Mouse (Mus musculus) ES-E14 (cell line): ENCODE results near the gene Tm9sf2. TPM values are rescaled to one million over a fixed set of nuclear protein-coding genes. Genes with fewer than 3 reads are reported as not detected.

Experiments used
- DNase-seq: peaks from one replicate; pipeline ENCODE4 v3.0.0-alpha.2; 2013; ENCODE audit warnings: low read depth, low spot score
- H3K27ac ChIP-seq: 2 replicates; pipeline ENCODE4 v1.5.1; 2012; ENCODE audit warnings: low read depth, mild to moderate bottlenecking, low read length, moderate library complexity, mixed read lengths; ENCODE audit not compliant: poor library complexity, insufficient read depth, severe bottlenecking
- H3K36me3 ChIP-seq: 2 replicates; pipeline ENCODE4 v1.6.1; 2012; ENCODE audit warnings: mild to moderate bottlenecking, low read length, moderate library complexity, mixed read lengths; ENCODE audit not compliant: control insufficient read depth, poor library complexity, insufficient read depth, severe bottlenecking
- H3K4me1 ChIP-seq, 2 experiments: fragments of 150-350 bp in 1 of 2; sonication (generic) in 1 of 2; 2 replicates each; pipeline ENCODE4 v1.6.1; 2012; ENCODE audit warnings: low read length in 2 of 2, mild to moderate bottlenecking in 1 of 2, mixed read lengths in 1 of 2; ENCODE audit not compliant: control insufficient read depth in 2 of 2, insufficient read depth in 2 of 2, poor library complexity in 1 of 2
- H3K4me3 ChIP-seq, 2 experiments: fragments of 150-350 bp in 1 of 2; sonication (generic) in 1 of 2; 2 replicates each; pipeline ENCODE4 v1.5.1; 2012; ENCODE audit warnings: low read length in 2 of 2, low read depth in 1 of 2, mild to moderate bottlenecking in 1 of 2, mixed read lengths in 1 of 2; ENCODE audit not compliant: insufficient read depth in 1 of 2, poor library complexity in 1 of 2, severe bottlenecking in 1 of 2
- H3K9ac ChIP-seq: 2 replicates; pipeline ENCODE4 v1.6.1; 2012; ENCODE audit warnings: low read depth, mild to moderate bottlenecking, low read length, mixed read lengths; ENCODE audit not compliant: poor library complexity, insufficient read depth, severe bottlenecking
- H3K9me3 ChIP-seq: fragments of 150-350 bp; sonication (generic); 2 replicates; pipeline ENCODE4 v1.6.1; 2012; ENCODE audit warnings: low read depth, mild to moderate bottlenecking, low read length; ENCODE audit not compliant: control insufficient read depth, insufficient read depth
- CHD2 ChIP-seq: IDR thresholded peaks from 2 replicates; pipeline ENCODE4 v1.6.1; 2014; ENCODE audit warnings: mild to moderate bottlenecking, low read depth, low read length, inconsistent platforms
- HCFC1 ChIP-seq: IDR thresholded peaks from 2 replicates; pipeline ENCODE4 v1.6.1; 2012; ENCODE audit warnings: low read length, inconsistent platforms, borderline replicate concordance; ENCODE audit not compliant: insufficient read depth
- MAFK ChIP-seq: IDR thresholded peaks from 2 replicates; pipeline ENCODE4 v1.6.1; 2014; ENCODE audit warnings: mild to moderate bottlenecking, low read depth, low read length, inconsistent platforms; ENCODE audit not compliant: insufficient read depth
- ZC3H11A ChIP-seq: IDR thresholded peaks from 2 replicates; pipeline ENCODE4 v1.6.1; 2012; ENCODE audit warnings: low read depth, mild to moderate bottlenecking, inconsistent platforms, low read length, borderline replicate concordance
- ZNF384 ChIP-seq: IDR thresholded peaks from 2 replicates; pipeline ENCODE4 v1.6.1; 2012; ENCODE audit warnings: low read depth, low read length, inconsistent platforms
- in situ Hi-C, 2 experiments: fragments of 600-800 bp; cut with MboI; formaldehyde crosslinking; loops; one replicate each; pipeline ENCODE4 v1.15.1; 2025; ENCODE audit warnings: low sequenced_read_pairs in 2 of 2, inconsistent platforms in 1 of 2; ENCODE audit not compliant: unreplicated experiment in 2 of 2
- total RNA-seq: library from RNA; depleted of rRNA; stranded (reverse); fragments of 300-350 nt; gene quantifications from 2 replicates; pipeline ENCODE4 v1.2.3, GENCODE M21; 2012

Tm9sf2 gene
- total RNA-seq, 1 experiment: 84.1 TPM

DNA sequence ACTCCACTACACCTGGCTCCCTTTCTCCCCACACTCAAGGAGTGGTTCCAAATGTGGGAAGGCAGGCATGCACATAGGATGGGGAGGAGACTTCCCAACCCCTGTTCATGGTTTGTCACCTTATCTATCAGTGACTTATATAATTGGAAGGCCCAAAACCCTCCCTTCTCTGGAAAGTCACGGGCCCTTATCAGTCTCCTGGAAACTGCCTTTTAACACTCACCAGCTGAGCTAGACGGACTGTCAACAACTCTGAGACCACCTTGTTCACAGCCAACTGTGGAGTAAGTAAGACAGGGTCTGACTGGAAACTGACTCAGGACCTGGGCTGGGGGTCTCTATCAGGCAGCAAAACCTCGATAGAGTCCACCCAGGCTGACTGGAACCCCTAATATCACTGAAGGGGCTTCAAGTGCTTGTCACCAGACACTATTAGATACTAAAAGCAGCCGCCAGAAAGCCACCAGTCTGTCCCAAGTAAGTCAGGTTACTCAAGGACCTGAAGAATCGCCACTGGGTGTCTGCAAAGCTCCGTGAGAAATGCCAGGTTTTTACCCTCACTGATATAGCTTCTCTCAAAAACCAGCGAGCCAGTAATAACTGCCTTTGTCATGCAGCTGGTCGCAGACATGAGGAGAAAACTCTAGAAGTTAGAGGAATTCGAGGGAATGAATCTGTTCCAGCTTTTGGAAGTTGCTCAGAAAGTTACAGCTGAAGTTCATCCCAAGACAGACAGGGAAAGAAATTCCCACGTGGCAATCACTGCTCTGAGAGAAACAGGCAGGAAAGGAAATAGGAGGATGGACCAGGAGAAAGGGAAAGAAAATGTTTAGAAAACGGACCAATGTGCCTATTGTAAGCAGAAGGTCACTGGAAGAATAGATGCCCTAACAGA, 37.8 kb upstream of the Tm9sf2 start:
- DNase-seq: no peak
- H3K36me3 ChIP-seq: no peaks in the 10 kb centered on the region
- no peaks in the 10 kb centered on the region for H3K4me1 ChIP-seq
- no peak overlapping the region for H3K9ac ChIP-seq
- TF ChIP-seq CHD2: no peak
- no peak overlapping the region for H3K4me3 ChIP-seq
- H3K27ac ChIP-seq: no peak overlapping the region
- no peaks in the 10 kb centered on the region for H3K9me3 ChIP-seq
- in situ Hi-C loops: loop anchor here (10.0 to 25.0 kb wide), 2 partner anchors 204 to 818 kb away; no protein-coding TSS in a partner anchor

DNA sequence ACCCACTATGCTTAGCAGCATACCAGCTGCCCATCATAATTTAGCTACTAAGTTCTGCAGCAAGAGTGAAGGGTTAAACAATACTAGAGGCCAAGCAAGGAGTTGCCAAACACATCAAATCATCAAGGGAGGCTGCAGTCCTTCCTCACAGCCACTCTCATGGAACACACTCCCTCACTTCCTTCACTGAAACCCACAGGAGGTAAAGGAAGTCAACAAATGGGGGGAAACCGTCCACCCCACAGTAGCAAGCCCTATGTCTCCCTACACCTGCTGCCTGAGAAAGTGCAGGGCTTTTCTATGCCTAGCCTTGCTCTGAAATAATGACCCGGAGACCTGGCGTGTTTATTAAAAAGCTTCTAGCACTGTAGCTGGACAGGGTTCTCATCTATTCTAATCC, 36.9 kb upstream of the Tm9sf2 start:
- Histone ChIP-seq H3K4me1 (no peaks in the 10 kb centered on the region), H3K36me3 (no peaks in the 10 kb centered on the region), H3K9ac (no peak overlapping the region), H3K4me3 (no peak overlapping the region), H3K9me3 (no peaks in the 10 kb centered on the region), H3K27ac (no peak overlapping the region)
- in situ Hi-C loops: loop anchor here (10.0 to 25.0 kb wide), 2 partner anchors 205 to 817 kb away; no protein-coding TSS in a partner anchor
- no peak for DNase-seq
- TF ChIP-seq ZC3H11A (no peak), HCFC1 (no peak), CHD2 (no peak), MAFK (no peak), ZNF384 (no peak)

DNA sequence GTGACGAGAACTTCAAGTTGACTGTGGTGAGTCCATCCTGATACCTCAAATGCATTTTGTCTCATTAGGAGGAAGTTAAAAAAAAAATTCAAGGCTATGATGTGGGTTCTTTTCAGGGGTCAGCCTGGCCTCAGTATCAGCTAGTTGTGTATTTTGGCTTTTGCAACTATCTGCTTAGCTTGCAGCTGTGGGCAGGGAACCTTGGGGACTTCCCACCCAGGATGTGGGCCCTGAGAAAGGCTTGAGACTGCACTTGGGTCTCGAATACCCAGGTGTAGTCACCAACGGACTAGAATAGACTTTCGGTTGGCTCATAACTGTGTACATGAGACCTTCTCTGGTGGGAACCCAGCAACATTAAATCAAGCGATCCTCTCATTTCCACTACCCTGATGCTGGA, 33.4 kb upstream of the Tm9sf2 start:
- H3K4me1 ChIP-seq: no peaks in the 10 kb centered on the region
- H3K9ac ChIP-seq: no peak overlapping the region
- no peak for DNase-seq
- TF ChIP-seq HCFC1: no peak
- no peak for TF ChIP-seq ZNF384
- no peak for TF ChIP-seq ZC3H11A
- TF ChIP-seq CHD2: no peak
- TF ChIP-seq MAFK: no peak
- in situ Hi-C loops: loop anchor here in 1 of 2 experiments (25.0 kb wide), 1 partner anchor 814 kb away; no protein-coding TSS in a partner anchor
- H3K4me3 ChIP-seq: no peak overlapping the region
- H3K9me3 ChIP-seq: no peaks in the 10 kb centered on the region
- H3K36me3 ChIP-seq: no peaks in the 10 kb centered on the region
- H3K27ac ChIP-seq: no peak overlapping the region

DNA sequence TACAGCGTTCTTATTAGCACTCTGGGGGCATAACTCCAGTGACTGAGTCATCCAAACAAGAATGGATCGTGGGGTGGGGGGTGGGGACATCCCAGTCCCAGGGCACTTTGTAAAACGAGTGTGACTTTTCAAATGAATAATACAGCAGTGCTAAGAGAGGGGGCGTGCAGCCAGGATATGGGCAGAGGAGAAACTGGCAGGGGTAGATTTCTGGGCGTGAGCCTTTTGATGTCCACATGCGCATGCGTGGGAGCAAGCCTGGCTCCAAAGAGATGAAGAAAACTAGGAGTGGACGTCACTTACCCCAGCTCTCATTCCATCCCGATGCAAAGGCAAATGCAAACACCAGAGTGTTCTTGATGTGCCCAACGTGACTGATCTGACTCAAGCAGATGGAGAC, 32.5 kb upstream of the Tm9sf2 start:
- TF ChIP-seq ZC3H11A: no peak
- TF ChIP-seq MAFK: no peak
- TF ChIP-seq ZNF384: no peak
- TF ChIP-seq CHD2: no peak
- TF ChIP-seq HCFC1: no peak
- in situ Hi-C loops: loop anchor here in 1 of 2 experiments (25.0 kb wide), 1 partner anchor 813 kb away; no protein-coding TSS in a partner anchor

More for the DNA sequence above, 32.5 kb upstream of the Tm9sf2 start:
- no peaks in the 10 kb centered on the region for H3K9me3 ChIP-seq
- H3K4me3 ChIP-seq: no peak overlapping the region
- H3K4me1 ChIP-seq: no peaks in the 10 kb centered on the region
- no peaks in the 10 kb centered on the region for H3K36me3 ChIP-seq
- no peak for DNase-seq
- no peak overlapping the region for H3K9ac ChIP-seq
- no peak overlapping the region for H3K27ac ChIP-seq
